Mouse (Mus musculus) CH12.LX (cell line): Measurements from ENCODE around the gene Actl6b. TPM values are rescaled to one million over a fixed set of nuclear protein-coding genes. Genes with fewer than 3 reads are reported as not detected.

Experiments
- DNase-seq: peaks from one replicate; pipeline ENCODE4 v3.0.0-alpha.2; 2013; ENCODE audit errors: extremely low read depth
- H3K27ac ChIP-seq: 2 replicates; pipeline ENCODE4 v1.5.1; 2012; ENCODE audit warnings: low read depth, mild to moderate bottlenecking, control low read depth, moderate library complexity; ENCODE audit not compliant: insufficient read depth
- H3K27me3 ChIP-seq: replicated peaks from 2 replicates; pipeline ENCODE3; 2012; ENCODE audit warnings: inconsistent platforms
- H3K36me3 ChIP-seq, 2 experiments: replicated peaks in 1 of 2; 2 replicates each; pipeline versions ENCODE3 to v1.6.1; 2012; ENCODE audit warnings: inconsistent platforms in 1 of 2, low read length in 1 of 2, mild to moderate bottlenecking in 1 of 2, mixed read lengths in 1 of 2, moderate library complexity in 1 of 2; ENCODE audit not compliant: control insufficient read depth in 1 of 2, insufficient read depth in 1 of 2
- H3K4me1 ChIP-seq, 2 experiments: 2 replicates each; pipeline ENCODE4 v1.6.1; 2012; ENCODE audit warnings: inconsistent platforms in 1 of 2, moderate library complexity in 1 of 2; ENCODE audit not compliant: insufficient read depth in 2 of 2, control insufficient read depth in 1 of 2
- H3K4me2 ChIP-seq: 2 replicates; pipeline ENCODE4 v1.6.1; 2012; ENCODE audit warnings: low read depth, mild to moderate bottlenecking, control low read depth; ENCODE audit not compliant: poor library complexity, insufficient read depth, severe bottlenecking
- H3K4me3 ChIP-seq, 3 experiments: fragments of 150-350 bp in 1 of 3; sonication (generic) in 1 of 3; replicated peaks in 1 of 3; 2 replicates each; pipeline versions ENCODE3 to v1.5.1; 2011 to 2012; ENCODE audit warnings: low read depth in 2 of 3, low read length in 2 of 3, mild to moderate bottlenecking in 2 of 3, moderate library complexity in 2 of 3, control low read depth in 1 of 3, improper control_type of control experiment in 1 of 3, inconsistent platforms in 1 of 3, mixed read lengths in 1 of 3; ENCODE audit not compliant: poor library complexity in 1 of 3
- H3K79me2 ChIP-seq: replicated peaks from 2 replicates; pipeline ENCODE4 v1.6.1; 2012; ENCODE audit warnings: mild to moderate bottlenecking, moderate library complexity; ENCODE audit not compliant: control insufficient read depth, poor library complexity, insufficient read depth, severe bottlenecking; ENCODE audit errors: extremely low read depth
- H3K9ac ChIP-seq: 2 replicates; pipeline ENCODE4 v1.6.1; 2012; ENCODE audit warnings: low read depth, mild to moderate bottlenecking, control low read depth, moderate library complexity; ENCODE audit not compliant: insufficient read depth
- H3K9me3 ChIP-seq: replicated peaks from 2 replicates; pipeline ENCODE3; 2012; ENCODE audit warnings: low read length, inconsistent platforms, mixed read lengths
- BHLHE40 ChIP-seq: IDR thresholded peaks from 2 replicates; pipeline ENCODE4 v1.6.1; 2011; ENCODE audit warnings: mild to moderate bottlenecking, low read depth, low read length, improper control_type of control experiment
- CHD2 ChIP-seq: IDR thresholded peaks from 2 replicates; pipeline ENCODE4 v1.6.1; 2011; ENCODE audit warnings: low read length, improper control_type of control experiment
- CTCF ChIP-seq, 2 experiments: IDR thresholded peaks in 1 of 2; conservative IDR thresholded peaks in 1 of 2; 2 replicates each; pipeline ENCODE4 v1.5.1; 2011 to 2012; ENCODE audit warnings: low read depth in 2 of 2, low read length in 2 of 2, improper control_type of control experiment in 1 of 2, inconsistent platforms in 1 of 2, mild to moderate bottlenecking in 1 of 2, moderate library complexity in 1 of 2
- E2F4 ChIP-seq: IDR thresholded peaks from 2 replicates; pipeline ENCODE4 v1.6.1; 2011; ENCODE audit warnings: low read depth, low read length, improper control_type of control experiment; ENCODE audit not compliant: insufficient replicate concordance
- ELF1 ChIP-seq: IDR thresholded peaks from 2 replicates; pipeline ENCODE4 v1.6.1; 2014; ENCODE audit warnings: low read depth, mild to moderate bottlenecking, inconsistent platforms, low read length, improper control_type of control experiment
- ETS1 ChIP-seq: conservative IDR thresholded peaks from 2 replicates; pipeline ENCODE4 v1.6.1; 2012; ENCODE audit warnings: low read depth, mild to moderate bottlenecking, inconsistent platforms, low read length, improper control_type of control experiment, moderate library complexity
- IRF4 ChIP-seq: IDR thresholded peaks from 2 replicates; pipeline ENCODE4 v1.6.1; 2014; ENCODE audit warnings: low read depth, mild to moderate bottlenecking, inconsistent platforms, low read length, improper control_type of control experiment
- JUN ChIP-seq: IDR thresholded peaks from 2 replicates; pipeline ENCODE4 v1.6.1; 2011; ENCODE audit warnings: low read depth, mild to moderate bottlenecking, low read length, improper control_type of control experiment, moderate library complexity; ENCODE audit not compliant: insufficient read depth
- JUND ChIP-seq: conservative IDR thresholded peaks from 2 replicates; pipeline ENCODE4 v1.6.1; 2011; ENCODE audit warnings: low read depth, low read length, improper control_type of control experiment
- MYC ChIP-seq: IDR thresholded peaks from 2 replicates; pipeline ENCODE4 v1.6.1; 2011; ENCODE audit warnings: low read depth, mild to moderate bottlenecking, improper control_type of control experiment, low read length
- PAX5 ChIP-seq: IDR thresholded peaks from 2 replicates; pipeline ENCODE4 v1.6.1; 2012; ENCODE audit warnings: low read length, inconsistent platforms, mixed read lengths
- POLR2A ChIP-seq: IDR thresholded peaks from 2 replicates; pipeline ENCODE4 v1.6.1; 2011; ENCODE audit warnings: low read depth, mild to moderate bottlenecking, improper control_type of control experiment, low read length
- SMC3 ChIP-seq: IDR thresholded peaks from 2 replicates; pipeline ENCODE4 v1.6.1; 2011; ENCODE audit warnings: low read depth, low read length, improper control_type of control experiment
- UBTF ChIP-seq: IDR thresholded peaks from 2 replicates; pipeline ENCODE4 v1.6.1; 2012; ENCODE audit warnings: low read depth, mild to moderate bottlenecking, inconsistent platforms, low read length, improper control_type of control experiment, moderate library complexity
- USF2 ChIP-seq: conservative IDR thresholded peaks from 2 replicates; pipeline ENCODE4 v1.6.1; 2011; ENCODE audit warnings: low read depth, low read length, improper control_type of control experiment
- ZC3H11A ChIP-seq: IDR thresholded peaks from 2 replicates; pipeline ENCODE4 v1.6.1; 2012; ENCODE audit warnings: low read depth, mild to moderate bottlenecking, inconsistent platforms, low read length, improper control_type of control experiment
- ZMIZ1 ChIP-seq: IDR thresholded peaks from 2 replicates; pipeline ENCODE4 v1.6.1; 2012; ENCODE audit warnings: low read depth, mild to moderate bottlenecking, inconsistent platforms, low read length, improper control_type of control experiment
- ZNF384 ChIP-seq: IDR thresholded peaks from 2 replicates; pipeline ENCODE4 v1.6.1; 2012; ENCODE audit warnings: low read depth, low read length, improper control_type of control experiment, inconsistent platforms
- dilution Hi-C: fragments of 300-500 bp; cut with MboI; formaldehyde crosslinking; loops from 2 replicates; pipeline ENCODE4 v1.14.3; 2020; ENCODE audit warnings: low sequenced_read_pairs; ENCODE audit not compliant: extremely low pct_unique_long_range_greater_than_20kb, extremely low pct_ligation_motif_present
- in situ Hi-C: fragments of 300-500 bp; cut with MboI; formaldehyde crosslinking; loops from 3 replicates; pipeline ENCODE4 v1.14.3; 2019; ENCODE audit warnings: low sequenced_read_pairs, low pct_ligation_motif_present, low pct_unique_long_range_greater_than_20kb, mixed read lengths
- polyA plus RNA-seq: library from polyadenylated mRNA; unstranded; fragments of >175 nt; gene quantifications from 2 replicates; pipeline ENCODE4 v1.2.1, GENCODE M21; 2012; ENCODE audit warnings: low read depth; ENCODE audit not compliant: insufficient read length
- total RNA-seq, 2 experiments: library from RNA; depleted of rRNA; stranded (reverse); fragments of 300-350 nt in 1 of 2; fragments of >200 nt in 1 of 2; gene quantifications; 2 replicates each; pipeline ENCODE4 v1.2.3; 2012 to 2014

Actl6b gene
- total and polyA plus RNA-seq, 3 experiments: not detected

DNA sequence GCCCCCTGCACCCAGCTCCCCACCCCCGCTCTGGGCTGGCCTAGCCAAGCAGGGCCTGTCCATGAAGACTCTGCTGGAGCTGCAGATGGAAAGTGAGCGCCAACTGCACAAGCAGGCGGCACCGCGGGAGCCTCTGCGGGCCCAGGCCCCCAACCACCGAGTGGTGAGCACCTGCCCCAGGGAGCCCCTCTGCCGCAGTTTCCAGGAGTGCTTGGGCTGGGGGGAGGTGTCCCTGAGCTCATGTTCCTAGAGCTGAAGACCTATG lies 29.1 kb upstream of the Actl6b start:
- Histone ChIP-seq H3K27me3 (no peaks in the 10 kb centered on the region), H3K4me2 (no peak overlapping the region), H3K9ac (no peak overlapping the region), H3K4me1 (peaks cover 0 to 22% of the 10 kb centered on the region in 2 experiments; a peak in 2 of 4 replicates), H3K9me3 (no peaks in the 10 kb centered on the region), H3K4me3 (no peak overlapping the region), H3K36me3 (peaks cover 91 to 99% of the 10 kb centered on the region in 2 experiments), H3K27ac (no peak overlapping the region), H3K79me2 (no peaks in the 10 kb centered on the region)
- in situ Hi-C loops: loop anchor here (25.0 kb wide), 1 partner anchor 238 kb away; no protein-coding TSS in a partner anchor
- TF ChIP-seq E2F4: no peak
- TF ChIP-seq CHD2: no peak
- TF ChIP-seq UBTF: no peak
- TF ChIP-seq MYC: no peak
- no peak for TF ChIP-seq IRF4
- no peak for TF ChIP-seq ZC3H11A
- no peak for TF ChIP-seq ZMIZ1
- no peak for TF ChIP-seq ELF1
- no peak for TF ChIP-seq SMC3
- no peak for TF ChIP-seq JUN
- no peak for DNase-seq
- dilution Hi-C loops: no loop called here

DNA sequence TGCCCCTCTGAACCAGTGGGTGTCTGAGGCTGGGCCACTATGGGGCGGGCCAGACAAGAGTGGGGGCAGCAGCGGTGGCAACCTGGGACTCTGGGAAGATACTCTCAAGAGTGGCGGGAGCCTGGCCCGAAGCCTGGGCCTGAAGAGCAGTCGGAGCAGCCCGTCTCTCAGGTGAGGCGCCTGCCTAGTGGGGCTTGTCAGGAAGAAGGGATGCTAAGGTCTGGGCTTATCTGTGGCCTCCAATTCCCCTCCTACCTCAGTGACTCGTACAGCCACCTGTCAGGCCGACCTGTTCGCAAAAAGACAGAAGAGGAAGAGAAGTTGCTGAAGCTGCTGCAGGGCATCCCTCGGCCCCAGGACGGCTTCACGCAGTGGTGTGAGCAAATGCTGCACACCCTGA lies 28.6 kb upstream of the Actl6b start:
- H3K36me3 ChIP-seq: peaks cover 91 to 99% of the 10 kb centered on the region in 2 experiments
- no peaks in the 10 kb centered on the region for H3K27me3 ChIP-seq
- H3K9ac ChIP-seq: no peak overlapping the region
- in situ Hi-C loops: loop anchor here (25.0 kb wide), 1 partner anchor 238 kb away; no protein-coding TSS in a partner anchor
- dilution Hi-C loops: no loop called here
- peaks cover 0 to 27% of the 10 kb centered on the region in 2 experiments; a peak in 2 of 4 replicates for H3K4me1 ChIP-seq
- H3K4me3 ChIP-seq: no peak overlapping the region
- no peak for DNase-seq
- no peak overlapping the region for H3K27ac ChIP-seq
- no peak overlapping the region for H3K4me2 ChIP-seq
- peaks cover under 1% of the 10 kb centered on the region; the same call in 1 of the 2 replicates for H3K79me2 ChIP-seq
- TF ChIP-seq SMC3: no peak
- TF ChIP-seq ZC3H11A: no peak
- no peak for TF ChIP-seq CTCF (conservative IDR thresholded peaks at IDR 0.05 in 1 of 2, IDR thresholded peaks at IDR 0.05 in 1 of 2; ENCODE audit: low read depth in 2 of 2, low read length in 2 of 2)
- TF ChIP-seq PAX5: no peak
- TF ChIP-seq ZMIZ1: no peak
- TF ChIP-seq JUND: no peak
- TF ChIP-seq BHLHE40: no peak
- no peak for TF ChIP-seq ZNF384
- no peak; the same call in 1 of the 2 replicates for TF ChIP-seq POLR2A
- TF ChIP-seq ETS1: no peak
- no peak for TF ChIP-seq JUN
- TF ChIP-seq USF2: no peak
- no peaks in the 10 kb centered on the region for H3K9me3 ChIP-seq
